13 mouse cellular contexts compared by ENCODE assay signal in the genomic region with DNA sequence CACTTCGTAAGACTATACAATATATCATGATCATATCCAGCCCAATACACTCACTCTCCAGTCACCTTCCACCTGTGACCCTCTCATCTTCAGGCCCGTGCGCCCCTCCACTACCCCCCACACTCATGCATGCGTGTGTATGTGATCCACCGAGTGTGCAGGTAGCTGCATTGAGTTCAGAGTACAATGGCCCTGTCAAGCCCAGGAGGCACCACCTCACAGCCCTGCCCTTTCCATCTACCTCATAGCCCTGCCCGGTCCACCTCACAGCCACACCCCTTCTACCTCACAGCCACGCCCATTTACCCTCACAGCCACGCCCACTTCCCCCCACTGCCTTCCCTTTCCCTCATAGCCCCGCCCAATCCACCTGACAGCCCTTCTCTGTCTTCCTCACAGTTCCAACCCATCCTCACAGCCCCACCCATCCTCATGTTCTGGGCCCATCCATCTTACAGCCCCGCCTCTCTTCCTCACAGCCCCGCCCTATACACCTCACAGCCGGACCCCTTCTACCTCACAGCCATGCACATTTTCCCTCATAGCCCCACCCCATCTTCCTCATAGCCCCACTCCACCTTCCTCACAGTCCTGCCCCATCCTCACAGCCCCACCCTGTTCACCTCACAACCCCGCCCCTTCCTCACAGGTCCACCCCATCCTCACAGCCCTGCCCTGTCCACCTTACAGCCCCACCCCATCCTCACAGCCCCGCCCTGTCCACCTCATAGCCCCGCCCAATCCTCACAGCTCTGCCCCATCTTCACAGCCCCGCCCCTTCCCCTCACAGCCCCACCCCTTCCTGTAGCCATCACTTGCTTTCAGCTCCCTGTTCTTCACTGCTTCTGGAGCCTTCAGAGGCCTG. TPM values are rescaled to one million over a fixed set of nuclear protein-coding genes. Genes with fewer than 3 reads are reported as not detected.
DNase-seq lines count a peak whose midpoint lies in the region; ATAC-seq and TF ChIP-seq lines count a peak whose summit lies in the region.
"Had no signal": no experiment of that assay in that cellular context is flagged by ENCODE, and none has a peak within 500 bp of the region (broad histone marks: within the 10 kb centered on the region; RNA-seq: fewer than 3 reads in every experiment).

No protein-coding gene starts in this region.

- no peak overlapping the region for H3K27ac ChIP-seq in kidney, embryonic 16.5 days (ENCODE audit: low read length)
- H3K27ac ChIP-seq: gastrocnemius, adult 2 months; macrophage had no signal

- CTCF ChIA-PET in Patski (lab: Charles Lee) = interaction anchor here (0.8 kb wide), 1 partner anchor 13 kb away, joined by 3 read pairs; no protein-coding TSS in a partner anchor

- no peak overlapping the region for H3K4me2 ChIP-seq in kidney, embryonic 16.5 days (replicated peaks; ENCODE audit: low read depth, low read length)

- no peak overlapping the region for H3K9ac ChIP-seq in kidney, embryonic 16.5 days (replicated peaks; ENCODE audit: low read length)

- POLR2A ChIA-PET in Patski (lab: Charles Lee) = no interaction called here

- no peak for TF ChIP-seq CTCF in Patski (IDR thresholded peaks at IDR 0.05)

- DNase-seq in kidney, adult 18-20 months = no peak
- DNase-seq in Patski (ENCODE audit: low read depth, low spot score) = no peak
- no peak for DNase-seq in gastrocnemius, postnatal 4 days (ENCODE audit: low spot score in 2 of 2)
- DNase-seq in right cerebral cortex, postnatal 4 days = no peak
- no peak for DNase-seq in left cerebral cortex, postnatal 14 days (ENCODE audit: low spot score in 2 of 2)
- DNase-seq: adrenal gland, postnatal 25 days; cerebellum, postnatal 10 days; gastrocnemius, adult 2 months; thymus, postnatal 36 days had no signal

- H3K36me3 ChIP-seq in kidney, embryonic 16.5 days (ENCODE audit: insufficient read depth, low read length) = no peaks in the 10 kb centered on the region
- H3K36me3 ChIP-seq in megakaryocyte, embryonic 14.5 days (replicated peaks; ENCODE audit: low read length) = peaks cover 58% of the 10 kb centered on the region

- H3K27me3 ChIP-seq in kidney, embryonic 16.5 days (ENCODE audit: insufficient read depth, low read length) = 0 out of 2 replicates have a peak, but pooled peaks cover 3% of the 10 kb centered on the region
- H3K27me3 ChIP-seq in Patski = no peaks in the 10 kb centered on the region
- H3K27me3 ChIP-seq in megakaryocyte, embryonic 14.5 days (replicated peaks) = no peaks in the 10 kb centered on the region

- peaks cover 18% of the 10 kb centered on the region for H3K4me1 ChIP-seq in kidney, embryonic 16.5 days (ENCODE audit: insufficient read depth, low read length)
- H3K4me1 ChIP-seq in megakaryocyte, embryonic 14.5 days = peaks cover 87% of the 10 kb centered on the region

- peak; percentile 50; the same call in 1 of the 2 replicates for ATAC-seq in kidney, embryonic 16.5 days (ENCODE audit: low FRiP score, low TSS enrichment)
- ATAC-seq in Patski = peak; percentile 18
- peak; percentile 26 for ATAC-seq in granulocyte monocyte progenitor cell, adult 5-6 weeks (replicated peaks; ENCODE audit: poor library complexity, severe bottlenecking)

- WGBS in kidney, embryonic 16.5 days = 79% methylated on average over 15 of the region's 16 CpGs

- no peak overlapping the region for H3K4me3 ChIP-seq in kidney, embryonic 16.5 days (ENCODE audit: low read length)
- peak overlapping the region; percentile 73 for H3K4me3 ChIP-seq in megakaryocyte, embryonic 14.5 days (replicated peaks)
- H3K4me3 ChIP-seq: gastrocnemius, adult 2 months had no signal

- H3K9me3 ChIP-seq in kidney, embryonic 16.5 days (ENCODE audit: low read length) = no peaks in the 10 kb centered on the region
- no peaks in the 10 kb centered on the region for H3K9me3 ChIP-seq in megakaryocyte, embryonic 14.5 days

- in situ Hi-C loops in Patski (cut with MboI; ENCODE audit: low pct_unique_long_range_greater_than_20kb) = no loop called here

- intact Hi-C loops in left cerebral cortex, postnatal 14 days (cut with DNase I) = no loop called here

RNA-seq across cellular contexts. Expression of a gene that starts 5.8 kb away (rescaled TPM):
- 18.8 and 20.1 TPM in 2 replicates for polyA plus RNA-seq in kidney, embryonic 16.5 days (2015; fragmentation: Nextera tagmentation; extraction: Ambion mirVana)
- 35.2 TPM for polyA plus RNA-seq in Patski (2021)
- total RNA-seq in granulocyte monocyte progenitor cell, adult 5-6 weeks (2014; fragmentation: Nextera tagmentation) = 68.9 and 84.9 TPM in 2 replicates
- total RNA-seq in granulocyte monocyte progenitor cell, adult 5-6 weeks (2017) = 46.1 and 49.3 TPM in 2 replicates
- 75.0 and 157 TPM in 2 replicates for polyA plus RNA-seq in megakaryocyte, embryonic 14.5 days (2012; ENCODE audit: insufficient read depth, low replicate concordance)
- 10 to 100 TPM; 13.7 to 14.7 TPM for total RNA-seq in gastrocnemius, postnatal 4 days (2021)
- total RNA-seq in left cerebral cortex, postnatal 14 days (2021) = 10 to 100 TPM; 62.8 to 66.1 TPM

RNA-seq across cellular contexts. Expression of a gene that starts 9.8 kb away (rescaled TPM):
- 68.9 and 73.7 TPM in 2 replicates for polyA plus RNA-seq in kidney, embryonic 16.5 days (2015; fragmentation: Nextera tagmentation; extraction: Ambion mirVana)
- polyA plus RNA-seq in Patski (2021) = 113 TPM
- 46.0 and 52.2 TPM in 2 replicates for total RNA-seq in granulocyte monocyte progenitor cell, adult 5-6 weeks (2014; fragmentation: Nextera tagmentation)
- 84.9 and 91.7 TPM in 2 replicates for total RNA-seq in granulocyte monocyte progenitor cell, adult 5-6 weeks (2017)
- polyA plus RNA-seq in megakaryocyte, embryonic 14.5 days (2012; ENCODE audit: insufficient read depth, low replicate concordance) = 37.1 and 38.0 TPM in 2 replicates
- 10 to 100 TPM; 52.7 to 54.7 TPM for total RNA-seq in gastrocnemius, postnatal 4 days (2021)
- total RNA-seq in left cerebral cortex, postnatal 14 days (2021) = 10 to 100 TPM; 93.4 to 97.2 TPM
